In genomic region chr2:102040456-102040855, GRCm38 (mm10) we compare ENCODE assay signal across 21 mouse cellular contexts.
DNase-seq lines count a peak whose midpoint lies in the region; ATAC-seq lines count a peak whose summit lies in the region.
"Had no signal": no experiment of that assay in that cellular context is flagged by ENCODE, and none has a peak within 500 bp of the region (broad histone marks: within the 10 kb centered on the region; RNA-seq: fewer than 3 reads in every experiment).

No protein-coding gene starts in this region.

- H3K27me3 ChIP-seq in hindbrain, embryonic 13.5 days = no peaks in the 10 kb centered on the region
- H3K27me3 ChIP-seq in hindbrain, embryonic 14.5 days (ENCODE audit: control insufficient read depth, insufficient read depth, low read length) = no peaks in the 10 kb centered on the region
- no peaks in the 10 kb centered on the region for H3K27me3 ChIP-seq in neural tube, embryonic 13.5 days
- H3K27me3 ChIP-seq: embryonic facial prominence, embryonic 15.5 days; forebrain, embryonic 15.5 days; heart, embryonic 15.5 days had no signal

- no peaks in the 10 kb centered on the region for H3K9me3 ChIP-seq in hindbrain, embryonic 13.5 days
- no peaks in the 10 kb centered on the region for H3K9me3 ChIP-seq in hindbrain, embryonic 14.5 days (ENCODE audit: control insufficient read depth, low read length)
- no peaks in the 10 kb centered on the region for H3K9me3 ChIP-seq in neural tube, embryonic 13.5 days
- H3K9me3 ChIP-seq: embryonic facial prominence, embryonic 15.5 days; forebrain, embryonic 10.5 days; forebrain, embryonic 15.5 days; heart, embryonic 15.5 days; hindbrain, embryonic 10.5 days had no signal

- no peak overlapping the region for H3K9ac ChIP-seq in hindbrain, embryonic 13.5 days
- no peak overlapping the region for H3K9ac ChIP-seq in hindbrain, embryonic 14.5 days
- no peak overlapping the region for H3K9ac ChIP-seq in neural tube, embryonic 13.5 days
- H3K9ac ChIP-seq: embryonic facial prominence, embryonic 15.5 days; forebrain, embryonic 15.5 days; heart, embryonic 15.5 days had no signal

- H3K4me1 ChIP-seq in hindbrain, embryonic 13.5 days (replicated peaks) = peaks cover 48% of the 10 kb centered on the region
- H3K4me1 ChIP-seq in hindbrain, embryonic 14.5 days (replicated peaks; ENCODE audit: control insufficient read depth, insufficient read depth, low read length) = peaks cover 33% of the 10 kb centered on the region
- H3K4me1 ChIP-seq in neural tube, embryonic 13.5 days (replicated peaks) = peaks cover 53% of the 10 kb centered on the region

- H3K27ac ChIP-seq in hindbrain, embryonic 13.5 days = peak overlapping the region; percentile 25; the same call in 1 of the 2 replicates
- H3K27ac ChIP-seq in hindbrain, embryonic 14.5 days = no peak overlapping the region
- peak overlapping the region; percentile 18; the same call in 1 of the 2 replicates for H3K27ac ChIP-seq in neural tube, embryonic 13.5 days (replicated peaks)
- H3K27ac ChIP-seq: embryonic facial prominence, embryonic 15.5 days; forebrain, embryonic 10.5 days; forebrain, embryonic 15.5 days; heart, adult 2 months; heart, embryonic 15.5 days had no signal

- no peak overlapping the region for H3K4me3 ChIP-seq in hindbrain, embryonic 13.5 days
- H3K4me3 ChIP-seq in hindbrain, embryonic 14.5 days (replicated peaks; ENCODE audit: low read length) = no peak overlapping the region
- no peak overlapping the region for H3K4me3 ChIP-seq in neural tube, embryonic 13.5 days
- H3K4me3 ChIP-seq: embryonic facial prominence, embryonic 15.5 days; erythroblast, embryonic 14.5 days; forebrain, embryonic 10.5 days; forebrain, embryonic 15.5 days; heart, adult 2 months; heart, embryonic 15.5 days; hindbrain, embryonic 10.5 days had no signal

- DNase-seq in hindbrain, embryonic 14.5 days (ENCODE audit: low spot score) = no peak
- no peak for DNase-seq in neural tube, embryonic 10.5 days (ENCODE audit: extremely low spot score, low spot score)
- DNase-seq in thymus, postnatal 4 days = peak; percentile 58
- no peak for DNase-seq in thymus, postnatal 25 days
- DNase-seq: adrenal gland, adult 2 months; adrenal gland, postnatal 36 days; cerebellum, adult 11 months; cerebellum, adult 8-10 months; cerebellum, postnatal 14 days; embryo, embryonic 11 days; gastrocnemius, postnatal 10 days; heart, adult 2 months had no signal

- no peaks in the 10 kb centered on the region for H3K36me3 ChIP-seq in hindbrain, embryonic 13.5 days
- no peaks in the 10 kb centered on the region for H3K36me3 ChIP-seq in hindbrain, embryonic 14.5 days (replicated peaks; ENCODE audit: control insufficient read depth, insufficient read depth)
- H3K36me3 ChIP-seq in neural tube, embryonic 13.5 days = no peaks in the 10 kb centered on the region
- H3K36me3 ChIP-seq: embryonic facial prominence, embryonic 15.5 days; forebrain, embryonic 15.5 days; heart, embryonic 15.5 days had no signal

- ATAC-seq in hindbrain, embryonic 13.5 days (ENCODE audit: low FRiP score) = no peak
- ATAC-seq in hindbrain, embryonic 14.5 days (ENCODE audit: low FRiP score) = no peak
- no peak for ATAC-seq in neural tube, embryonic 13.5 days (ENCODE audit: low read depth)
- ATAC-seq: forebrain, embryonic 15.5 days had no signal

- WGBS in hindbrain, embryonic 13.5 days = 77% methylated on average over 5 of the region's 5 CpGs
- 80% methylated on average over 5 of the region's 5 CpGs for WGBS in hindbrain, embryonic 14.5 days
- 78% methylated on average over 5 of the region's 5 CpGs for WGBS in neural tube, embryonic 13.5 days

- no peak overlapping the region for H3K4me2 ChIP-seq in hindbrain, embryonic 13.5 days
- no peak overlapping the region for H3K4me2 ChIP-seq in hindbrain, embryonic 14.5 days (replicated peaks)
- no peak overlapping the region for H3K4me2 ChIP-seq in neural tube, embryonic 13.5 days
- H3K4me2 ChIP-seq: embryonic facial prominence, embryonic 15.5 days; forebrain, embryonic 15.5 days; heart, embryonic 11.5 days; heart, embryonic 15.5 days had no signal
